Mouse (Mus musculus) CH12F3 (cell line): ENCODE measurements around the gene Trdn.

ENCODE experiments used
- in situ Hi-C: fragments of 300-500 bp; cut with MboI; formaldehyde crosslinking; loops from 2 replicates; pipeline ENCODE4 v1.14.3; 2020; ENCODE audit warnings: low sequenced_read_pairs

The Trdn gene

DNA sequence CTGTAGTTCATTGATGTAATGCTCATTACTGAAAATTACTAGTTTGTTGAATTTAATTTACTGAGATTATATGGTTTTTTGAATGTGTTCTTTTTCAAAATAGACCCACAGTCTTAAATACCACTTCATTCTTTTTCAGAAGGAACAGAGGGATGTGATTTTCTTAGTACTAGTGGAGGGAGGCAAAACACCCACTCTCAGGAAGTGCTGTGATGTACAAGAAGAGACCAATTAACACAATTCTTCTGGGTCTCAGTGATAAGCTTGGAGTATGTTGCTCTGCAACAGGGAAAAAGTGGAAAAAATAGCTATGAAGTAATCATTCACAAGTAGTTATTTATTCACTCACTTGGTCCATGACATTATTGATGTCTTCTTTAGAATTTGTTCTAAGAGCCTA lies 286.2 kb downstream of the Trdn start:
- in situ Hi-C loops, result no loop called here

DNA sequence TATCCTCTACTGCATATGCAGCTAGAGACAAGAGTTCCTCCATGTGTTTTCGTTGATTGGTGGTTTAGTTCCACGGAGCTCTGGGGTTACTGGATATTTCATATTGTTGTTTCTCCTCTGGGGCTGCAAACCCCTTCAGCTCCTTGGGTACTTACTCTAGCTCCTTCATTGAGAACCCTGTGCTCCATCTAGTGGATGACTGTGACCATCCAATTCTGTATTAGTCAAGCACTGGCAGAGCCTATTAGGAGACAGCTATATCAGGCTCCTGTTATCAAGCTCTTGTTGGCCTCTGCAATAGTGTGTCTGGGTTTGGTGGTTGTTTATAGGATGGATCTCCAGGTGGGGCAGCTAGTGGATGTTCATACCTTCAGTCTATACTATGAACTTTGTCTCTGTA lies 290.2 kb downstream of the Trdn start:
- in situ Hi-C loops, result no loop called here

DNA sequence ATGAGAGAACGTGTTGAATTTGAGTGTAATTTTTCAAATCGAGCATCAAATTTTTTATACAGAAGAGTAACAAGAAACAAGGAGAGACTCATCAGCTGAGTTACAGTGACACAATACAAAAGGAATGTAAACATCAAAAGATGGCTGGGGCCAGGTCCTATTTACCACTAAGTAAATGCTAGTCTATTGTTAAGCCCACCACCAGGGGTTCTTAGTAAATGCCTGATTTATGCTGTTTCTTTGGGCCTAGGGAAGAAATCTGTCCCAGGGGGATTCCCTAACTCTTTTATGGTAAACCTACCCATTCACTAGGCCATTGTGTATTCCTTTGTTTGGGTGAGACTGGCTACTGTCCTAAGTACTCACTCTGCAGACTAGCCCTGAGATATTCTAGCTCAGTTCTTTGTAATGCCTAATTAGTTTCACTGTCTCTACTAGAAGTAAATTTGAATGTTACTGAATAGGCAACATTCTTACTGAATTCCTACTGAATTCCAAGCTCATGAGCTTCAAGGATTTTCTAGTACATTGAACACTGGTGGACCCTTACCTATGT lies 295.2 kb downstream of the Trdn start:
- in situ Hi-C loops, result no loop called here
